Mouse (Mus musculus) small intestine, adult 2 months (tissue): ENCODE data around the gene Siglec1.

Source experiments
- CTCF ChIP-seq: fragments of 200-500 bp; IDR thresholded peaks from 2 replicates; pipeline ENCODE4 v1.5.1; 2012; ENCODE audit warnings: low read depth, mild to moderate bottlenecking, control low read depth, inconsistent platforms, low read length, moderate library complexity, mixed read lengths; ENCODE audit not compliant: insufficient replicate concordance, insufficient read length; ENCODE audit errors: extremely low read depth
- POLR2A ChIP-seq: fragments of 200-500 bp; IDR thresholded peaks from 2 replicates; pipeline ENCODE4 v1.6.1; 2012; ENCODE audit warnings: low read depth, mild to moderate bottlenecking, control low read depth, inconsistent platforms, low read length, moderate library complexity

- TF ChIP-seq CTCF: no peak
- TF ChIP-seq POLR2A: no peak
Measured at GRCm38 (mm10) chr2:131037226-131037990, 49.2 kb downstream of the Siglec1 start.
